Mouse (Mus musculus): ENCODE data around the gene Fam45a. TPM values are rescaled to one million over a fixed set of nuclear protein-coding genes. Genes with fewer than 3 reads are reported as not detected.
"Not testable (repeated sequence)": the region's sequence is repeated elsewhere in the genome, so short reads cannot be mapped to it uniquely, and the experiment has no call there.

Gene Fam45a
- polyA plus RNA-seq, 1 experiment: 51.1 TPM

GRCm38 (mm10) chr19:60837747-60838146 is 26.4 kb downstream of the Fam45a start:
- H3K4me3 ChIP-seq (ENCODE audit: insufficient read depth, low read length): no peak overlapping the region
- no peak for TF ChIP-seq POLR2A (IDR thresholded peaks at IDR 0.05; ENCODE audit: borderline replicate concordance, low read depth, low read length)
- TF ChIP-seq CTCF (IDR thresholded peaks at IDR 0.05; ENCODE audit: low read depth, low read length): peak; percentile 65
- no peak overlapping the region for H3K27ac ChIP-seq (ENCODE audit: insufficient read depth, low read depth, low read length)
- H3K4me1 ChIP-seq (ENCODE audit: control insufficient read depth, insufficient read depth, low read length): no peaks in the 10 kb centered on the region; the same call in 1 of the 2 replicates

GRCm38 (mm10) chr19:60843324-60843723 is 31.9 kb downstream of the Fam45a start:
- no peak for TF ChIP-seq POLR2A (IDR thresholded peaks at IDR 0.05; ENCODE audit: borderline replicate concordance, low read depth, low read length)
- no peak for TF ChIP-seq CTCF (IDR thresholded peaks at IDR 0.05; ENCODE audit: low read depth, low read length)
- Histone ChIP-seq H3K27ac (ENCODE audit: insufficient read depth, low read depth, low read length) (no peak overlapping the region), H3K4me3 (ENCODE audit: insufficient read depth, low read length) (no peak overlapping the region), H3K4me1 (ENCODE audit: control insufficient read depth, insufficient read depth, low read length) (no peaks in the 10 kb centered on the region; the same call in 1 of the 2 replicates)

DNA sequence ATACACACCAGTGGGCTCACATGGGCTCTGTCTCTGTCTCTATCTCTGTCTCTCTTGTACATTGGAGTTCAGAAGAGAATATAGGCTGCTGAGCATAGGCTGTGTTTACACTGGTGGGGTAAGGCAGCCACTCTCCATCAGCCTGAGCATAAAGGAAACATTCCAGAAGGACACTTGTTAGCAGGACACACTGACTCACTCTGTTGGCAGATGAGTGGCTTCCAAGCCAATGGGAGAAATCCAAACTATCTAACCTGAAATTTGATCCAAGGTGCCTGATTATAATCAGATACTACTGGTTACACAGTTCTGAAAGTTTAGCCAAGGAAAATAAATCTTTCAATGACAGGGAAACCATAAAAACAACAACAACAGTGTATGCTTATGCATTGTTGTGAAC is 34.3 kb downstream of the Fam45a start:
- H3K27ac ChIP-seq (ENCODE audit: insufficient read depth, low read depth, low read length): no peak overlapping the region
- no peaks in the 10 kb centered on the region for H3K4me1 ChIP-seq (ENCODE audit: control insufficient read depth, insufficient read depth, low read length)
- no peak overlapping the region for H3K4me3 ChIP-seq (ENCODE audit: insufficient read depth, low read length)
- TF ChIP-seq CTCF (IDR thresholded peaks at IDR 0.05; ENCODE audit: low read depth, low read length) (no peak), POLR2A (IDR thresholded peaks at IDR 0.05; ENCODE audit: borderline replicate concordance, low read depth, low read length) (no peak)

GRCm38 (mm10) chr19:60860868-60861700 is 49.7 kb downstream of the Fam45a start, which contains the start of gene Sfxn4:
Gene Sfxn4 (minus strand): TSS chr19:60861479.
- Histone ChIP-seq H3K4me3 (ENCODE audit: insufficient read depth, low read length) (peak within 1 kb of the TSS; percentile 70), H3K4me1 (ENCODE audit: control insufficient read depth, insufficient read depth, low read length) (peaks cover 2% of the 10 kb centered on the region; the same call in 1 of the 2 replicates), H3K27ac (ENCODE audit: insufficient read depth, low read depth, low read length) (peak within 1 kb of the TSS; percentile 15; the same call in 1 of the 2 replicates)
- no peak for TF ChIP-seq CTCF (IDR thresholded peaks at IDR 0.05; ENCODE audit: low read depth, low read length)
- no peak for TF ChIP-seq POLR2A (IDR thresholded peaks at IDR 0.05; ENCODE audit: borderline replicate concordance, low read depth, low read length)

DNA sequence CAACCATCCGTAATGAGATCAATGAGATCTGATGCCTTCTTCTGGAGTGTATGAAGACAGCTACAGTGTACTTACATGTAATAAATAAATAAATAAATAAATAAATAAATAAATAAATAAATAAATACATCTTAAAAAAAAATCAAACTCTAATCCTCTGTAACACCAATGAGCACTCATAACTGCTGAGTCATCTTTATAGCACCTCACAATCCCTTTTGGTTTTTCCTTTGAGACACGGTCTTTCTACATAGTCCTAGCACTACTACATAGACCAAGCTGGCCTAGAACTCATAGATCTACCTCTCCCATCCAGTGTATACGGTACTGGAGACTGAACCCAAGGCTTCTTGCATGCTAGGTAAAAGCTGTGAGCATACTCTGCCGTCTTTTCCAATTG is 54.8 kb downstream of the Fam45a start:
- H3K27ac ChIP-seq (ENCODE audit: insufficient read depth, low read depth, low read length); H3K4me1 ChIP-seq (ENCODE audit: control insufficient read depth, insufficient read depth, low read length); H3K4me3 ChIP-seq (ENCODE audit: insufficient read depth, low read length): not testable (repeated sequence)

GRCm38 (mm10) chr19:60870489-60870888 is 59.1 kb downstream of the Fam45a start:
- TF ChIP-seq CTCF (IDR thresholded peaks at IDR 0.05; ENCODE audit: low read depth, low read length) (no peak), POLR2A (IDR thresholded peaks at IDR 0.05; ENCODE audit: borderline replicate concordance, low read depth, low read length) (no peak)
- Histone ChIP-seq H3K27ac (ENCODE audit: insufficient read depth, low read depth, low read length) (no peak overlapping the region), H3K4me1 (ENCODE audit: control insufficient read depth, insufficient read depth, low read length) (peaks cover 20% of the 10 kb centered on the region), H3K4me3 (ENCODE audit: insufficient read depth, low read length) (no peak overlapping the region)

- Histone ChIP-seq H3K27ac (ENCODE audit: insufficient read depth, low read depth, low read length) (no peak overlapping the region), H3K4me3 (ENCODE audit: insufficient read depth, low read length) (no peak overlapping the region), H3K4me1 (ENCODE audit: control insufficient read depth, insufficient read depth, low read length) (peaks cover 20% of the 10 kb centered on the region)
- TF ChIP-seq CTCF (IDR thresholded peaks at IDR 0.05; ENCODE audit: low read depth, low read length) (no peak), POLR2A (IDR thresholded peaks at IDR 0.05; ENCODE audit: borderline replicate concordance, low read depth, low read length) (no peak)
These were observed 60.0 kb downstream of the Fam45a start for GRCm38 (mm10) chr19:60871366-60871765.

- Histone ChIP-seq H3K4me3 (ENCODE audit: insufficient read depth, low read length) (no peak overlapping the region), H3K4me1 (ENCODE audit: control insufficient read depth, insufficient read depth, low read length) (peaks cover 20% of the 10 kb centered on the region), H3K27ac (ENCODE audit: insufficient read depth, low read depth, low read length) (peak overlapping the region; percentile 2; the same call in 1 of the 2 replicates)
- TF ChIP-seq CTCF (IDR thresholded peaks at IDR 0.05; ENCODE audit: low read depth, low read length) (no peak), POLR2A (IDR thresholded peaks at IDR 0.05; ENCODE audit: borderline replicate concordance, low read depth, low read length) (no peak)
These were observed 60.9 kb downstream of the Fam45a start for GRCm38 (mm10) chr19:60872272-60872671.

DNA sequence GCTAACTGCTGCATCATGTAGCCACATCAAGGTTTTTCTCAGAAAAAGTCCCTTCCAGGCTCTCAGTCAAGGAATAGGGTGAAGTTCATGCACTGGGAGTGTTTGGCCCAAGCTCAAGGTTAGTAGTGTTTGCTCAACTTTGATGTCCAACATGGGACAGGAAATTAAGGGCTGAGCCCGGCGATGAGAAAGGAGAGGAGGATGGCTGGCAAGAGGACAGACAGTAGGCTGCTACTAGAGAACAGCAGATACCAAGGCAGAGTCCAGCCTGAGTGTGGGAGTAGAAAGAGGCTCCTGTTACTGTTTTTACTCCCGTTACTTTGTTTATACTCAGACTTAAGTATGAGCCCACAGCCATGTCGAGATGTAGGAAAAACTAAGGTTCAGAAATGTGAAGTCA is 62.1 kb downstream of the Fam45a start:
- 0 out of 2 replicates have a peak overlapping the region, but pooled peaks have one; percentile 11 for H3K27ac ChIP-seq (ENCODE audit: insufficient read depth, low read depth, low read length)
- H3K4me1 ChIP-seq (ENCODE audit: control insufficient read depth, insufficient read depth, low read length): peaks cover 20% of the 10 kb centered on the region

DNA sequence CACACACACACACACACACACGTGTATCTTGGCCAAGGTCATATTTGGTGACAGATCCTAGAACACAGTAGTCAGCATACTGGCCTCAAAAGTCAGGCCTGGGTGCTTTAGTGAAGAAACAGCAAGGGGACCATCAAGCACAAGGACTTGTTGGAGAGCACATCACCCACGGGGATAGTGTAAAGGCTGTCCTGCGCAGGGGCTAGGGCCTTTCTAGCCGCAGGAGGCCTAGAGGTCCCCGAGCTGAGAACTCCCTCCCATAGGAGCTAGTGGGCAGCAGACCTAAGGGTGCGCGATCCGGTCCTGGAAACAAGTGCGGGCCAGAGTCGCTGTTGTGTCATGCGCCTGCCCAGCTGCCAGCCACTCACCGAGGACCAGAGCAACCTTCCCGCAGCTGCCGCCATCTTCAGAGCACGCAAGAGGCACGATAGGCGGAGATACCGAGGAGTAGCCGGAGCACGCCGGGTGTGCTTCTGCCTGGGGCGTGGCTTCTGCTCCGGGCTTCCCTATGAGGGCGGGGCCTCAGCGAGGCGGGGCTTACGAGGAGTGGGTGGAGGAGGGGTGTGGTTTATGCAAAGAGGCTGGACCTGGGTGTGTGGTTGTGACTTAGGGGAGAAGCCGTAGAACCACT is 62.8 kb downstream of the Fam45a start, which contains the start of gene Prdx3:
Gene Prdx3, minus strand, starts transcription at position 493 of the 631 bp plus-strand sequence.
- Histone ChIP-seq H3K4me3 (ENCODE audit: insufficient read depth, low read length) (peak within 1 kb of the TSS; percentile 92), H3K27ac (ENCODE audit: insufficient read depth, low read depth, low read length) (peak within 1 kb of the TSS; percentile 41)

More for the DNA sequence above, 62.1 kb downstream of the Fam45a start:
- no peak for TF ChIP-seq POLR2A (IDR thresholded peaks at IDR 0.05; ENCODE audit: borderline replicate concordance, low read depth, low read length)
- H3K4me3 ChIP-seq (ENCODE audit: insufficient read depth, low read length): peak overlapping the region; percentile 92

More for the DNA sequence above, 62.8 kb downstream of the Fam45a start, which contains the start of gene Prdx3:
- H3K4me1 ChIP-seq (ENCODE audit: control insufficient read depth, insufficient read depth, low read length): peaks cover 20% of the 10 kb centered on the region
- TF ChIP-seq CTCF (IDR thresholded peaks at IDR 0.05; ENCODE audit: low read depth, low read length) (no peak), POLR2A (IDR thresholded peaks at IDR 0.05; ENCODE audit: borderline replicate concordance, low read depth, low read length) (no peak)
